Mouse (Mus musculus): ENCODE data around the gene Gm10718.
"Not testable (repeated sequence)": the region's sequence is repeated elsewhere in the genome, so short reads cannot be mapped to it uniquely, and the experiment has no call there.

DNA sequence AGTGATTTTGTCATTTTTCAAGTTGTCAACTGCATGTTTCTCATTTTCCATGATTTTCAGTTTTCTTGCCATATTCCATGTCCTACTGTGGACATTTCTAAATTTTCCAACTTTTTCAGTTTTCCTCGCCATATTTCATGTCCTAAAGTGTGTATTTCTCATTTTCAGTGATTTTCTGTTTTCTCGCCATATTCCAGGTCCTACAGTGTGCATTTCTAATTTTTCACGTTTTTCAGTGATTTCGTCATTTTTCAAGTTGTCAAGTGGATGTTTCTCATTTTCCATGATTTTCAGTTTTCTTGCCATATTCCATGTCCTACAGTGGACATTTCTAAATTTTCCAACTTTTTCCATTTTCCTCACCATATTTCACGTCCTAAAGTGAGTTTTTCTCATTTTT lies 17.2 kb upstream of the Gm10718 start:
- not testable (repeated sequence) for TF ChIP-seq KAT2A (IDR thresholded peaks at IDR 0.05; ENCODE audit: insufficient replicate concordance, low read length); CTCF (conservative IDR thresholded peaks at IDR 0.05 in 1 of 2, IDR thresholded peaks at IDR 0.05 in 1 of 2; ENCODE audit: low read depth in 2 of 2, low read length in 2 of 2); RAD21 (IDR thresholded peaks at IDR 0.05; ENCODE audit: low read depth, low read length); MEF2A (IDR thresholded peaks at IDR 0.05; ENCODE audit: borderline replicate concordance, low read depth, low read length); POLR2A (IDR thresholded peaks at IDR 0.05; ENCODE audit: low read depth, low read length); NELFE (IDR thresholded peaks at IDR 0.05; ENCODE audit: low read depth, low read length); POLR2AphosphoS2 (IDR thresholded peaks at IDR 0.05; ENCODE audit: low read depth, low read length); MAX (IDR thresholded peaks at IDR 0.05; ENCODE audit: low read length); ELF1 (IDR thresholded peaks at IDR 0.05; ENCODE audit: low read depth, low read length); BHLHE40 (IDR thresholded peaks at IDR 0.05; ENCODE audit: low read depth, low read length); EP300 (IDR thresholded peaks at IDR 0.05; ENCODE audit: low read length); USF1 (IDR thresholded peaks at IDR 0.05; ENCODE audit: low read depth, low read length); GABPA (IDR thresholded peaks at IDR 0.05; ENCODE audit: insufficient replicate concordance, low read depth, low read length); JUND (conservative IDR thresholded peaks at IDR 0.05; ENCODE audit: low read depth, low read length)

Measured in CH12.LX (cell line).